Mouse (Mus musculus): ENCODE data around the gene Armc7.

DNA sequence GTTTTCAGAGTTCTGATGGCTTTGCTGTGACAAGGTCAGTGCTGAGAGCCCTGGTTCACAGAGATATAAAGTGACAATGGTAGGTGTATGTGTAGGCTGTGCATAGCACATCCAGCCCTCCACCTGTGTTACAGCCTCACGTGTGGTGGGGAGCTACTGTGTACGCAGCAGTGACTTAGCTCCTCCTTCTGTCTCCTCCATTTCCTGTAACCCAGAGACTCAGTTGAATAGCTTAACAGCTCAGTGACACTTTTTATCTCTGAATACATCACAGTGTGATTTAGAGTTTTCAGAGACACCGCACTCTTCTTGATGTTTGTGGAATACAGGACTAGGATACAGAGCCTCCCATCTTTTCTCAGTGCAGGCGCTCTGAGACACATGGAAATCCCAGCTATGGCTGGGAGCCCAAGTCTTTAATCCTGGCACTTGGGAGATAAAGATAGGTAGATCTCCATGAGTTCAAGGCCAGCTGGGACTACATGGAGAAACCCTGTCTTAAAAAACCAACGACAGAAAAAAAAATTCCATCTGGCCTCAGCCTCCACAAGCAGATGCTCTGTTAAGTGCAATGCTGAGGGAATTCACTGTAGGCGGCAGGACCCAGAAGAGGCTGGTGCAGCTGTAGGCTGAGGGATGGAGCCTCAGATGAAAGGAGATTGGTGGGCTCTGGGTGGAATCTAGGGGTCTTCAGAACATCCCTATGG is 6.2 kb downstream of the Armc7 start:
- TF ChIP-seq CTCF (IDR thresholded peaks at IDR 0.05; ENCODE audit: low read depth, low read length): no peak
- no peak for TF ChIP-seq POLR2A (IDR thresholded peaks at IDR 0.05; ENCODE audit: insufficient read depth, low read length)
- no peak for TF ChIP-seq EP300 (IDR thresholded peaks at IDR 0.05; ENCODE audit: insufficient read depth, low read depth, low read length)

All from ES-Bruce4 (cell line).